Mouse (Mus musculus): ENCODE results near the gene Gm17693. TPM values are rescaled to one million over a fixed set of nuclear protein-coding genes. Genes with fewer than 3 reads are reported as not detected.
"Not testable (repeated sequence)": the region's sequence is repeated elsewhere in the genome, so short reads cannot be mapped to it uniquely, and the experiment has no call there.

The Gm17693 gene
- not detected in 2 replicates for polyA plus RNA-seq (2015; fragmentation: Nextera tagmentation; extraction: Ambion mirVana)

DNA sequence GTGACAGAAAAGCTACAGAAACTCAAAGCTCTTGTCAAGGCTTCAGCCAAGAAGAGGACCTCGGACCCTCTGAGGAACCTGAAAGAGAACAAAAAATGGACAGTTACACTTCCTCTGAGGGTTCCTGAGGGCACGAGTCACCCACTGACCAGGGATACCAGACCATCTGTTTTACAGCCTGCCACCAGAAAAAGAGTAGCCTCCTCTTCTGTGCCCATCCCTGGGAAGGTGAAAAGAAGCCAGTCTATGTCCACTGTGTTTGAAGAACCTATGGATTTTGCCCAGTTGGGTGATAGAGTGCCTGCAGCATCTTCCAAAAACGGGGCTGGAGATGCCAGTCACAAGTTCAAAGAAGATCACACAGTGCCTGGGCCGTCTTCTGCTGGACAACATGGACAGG lies at the start of gene Gm17693:
TSS of gene Gm17693 (plus strand) at position 301 of the 400 bp plus-strand sequence.
- not testable (repeated sequence) for H3K4me3 ChIP-seq (replicated peaks; ENCODE audit: low read length); H3K9me3 ChIP-seq (ENCODE audit: control insufficient read depth, low read length); H3K4me1 ChIP-seq (replicated peaks; ENCODE audit: control insufficient read depth, insufficient read depth, low read length); H3K36me3 ChIP-seq (ENCODE audit: control insufficient read depth, insufficient read depth); H3K27me3 ChIP-seq (replicated peaks; ENCODE audit: control insufficient read depth, insufficient read depth, low read length); ATAC-seq; H3K9ac ChIP-seq (replicated peaks; ENCODE audit: low read depth, low read length); H3K4me2 ChIP-seq (ENCODE audit: low read length); H3K27ac ChIP-seq (ENCODE audit: low read length)
- WGBS, result no CpG with 5 or more reads among the region's 4 CpGs

All from forebrain, embryonic 16.5 days (tissue).